Mouse (Mus musculus): ENCODE measurements at regions not wholly inside any gene's neighbourhood (a gene's known extent, or its start where the extent isn't known, plus 50 kb on each side); places are given as distances from the start of the nearest gene placed in this dataset.

DNA sequence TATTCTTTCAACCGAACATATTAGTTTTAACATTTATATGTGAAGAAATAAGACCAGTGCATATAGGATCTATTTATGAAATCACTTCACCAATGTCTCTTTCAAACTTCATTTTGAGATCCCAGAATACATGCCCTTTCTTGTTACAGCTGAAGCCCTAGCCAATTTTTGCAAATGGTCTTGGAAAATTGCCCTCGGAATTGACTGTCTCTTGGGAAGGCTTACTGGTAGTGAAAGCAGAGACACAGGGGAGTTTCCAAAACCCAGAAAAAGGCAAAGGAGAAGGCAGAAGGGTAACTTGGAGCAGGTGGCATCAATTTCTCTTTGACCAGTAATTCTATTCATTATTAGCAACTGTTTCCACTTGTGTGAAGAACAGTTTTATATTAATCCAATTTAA, 515.4 kb downstream of the Gm826 start:
- WGBS = 63% methylated on average over 2 of the region's 2 CpGs
- Histone ChIP-seq H3K36me3 (replicated peaks; ENCODE audit: control insufficient read depth, insufficient read depth, low read length) (no peaks in the 10 kb centered on the region), H3K27ac (ENCODE audit: low read depth) (no peak overlapping the region), H3K9me3 (replicated peaks; ENCODE audit: control insufficient read depth, low read length) (no peaks in the 10 kb centered on the region), H3K9ac (replicated peaks; ENCODE audit: low read depth, low read length) (no peak overlapping the region), H3K4me2 (ENCODE audit: low read depth, low read length) (no peak overlapping the region), H3K27me3 (ENCODE audit: control insufficient read depth, insufficient read depth, low read length) (no peaks in the 10 kb centered on the region), H3K4me1 (ENCODE audit: control insufficient read depth, insufficient read depth) (no peaks in the 10 kb centered on the region), H3K4me3 (ENCODE audit: low read depth, low read length) (no peak overlapping the region)
- no peak for TF ChIP-seq EP300 (IDR thresholded peaks at IDR 0.05; ENCODE audit: low read depth)
- ATAC-seq (ENCODE audit: insufficient read depth, low read depth) = no peak
- DNase-seq (ENCODE audit: low spot score) = no peak

GRCm38 (mm10) chr2:159816344-159816743, 517.6 kb downstream of the Gm826 start:
- Histone ChIP-seq H3K4me3 (ENCODE audit: low read depth, low read length) (no peak overlapping the region), H3K36me3 (replicated peaks; ENCODE audit: control insufficient read depth, insufficient read depth, low read length) (no peaks in the 10 kb centered on the region), H3K27ac (ENCODE audit: low read depth) (no peak overlapping the region), H3K27me3 (ENCODE audit: control insufficient read depth, insufficient read depth, low read length) (no peaks in the 10 kb centered on the region), H3K9ac (replicated peaks; ENCODE audit: low read depth, low read length) (no peak overlapping the region), H3K4me1 (ENCODE audit: control insufficient read depth, insufficient read depth) (no peaks in the 10 kb centered on the region), H3K4me2 (ENCODE audit: low read depth, low read length) (no peak overlapping the region), H3K9me3 (replicated peaks; ENCODE audit: control insufficient read depth, low read length) (no peaks in the 10 kb centered on the region)
- no peak for TF ChIP-seq EP300 (IDR thresholded peaks at IDR 0.05; ENCODE audit: low read depth)
- DNase-seq (ENCODE audit: low spot score) (no peak), ATAC-seq (ENCODE audit: insufficient read depth, low read depth) (no peak)
- 83% methylated on average over 8 of the region's 8 CpGs for WGBS

Data from heart, postnatal 0 days (tissue).